Mouse (Mus musculus): ENCODE results near the gene Capn11. TPM values are rescaled to one million over a fixed set of nuclear protein-coding genes. Genes with fewer than 3 reads are reported as not detected.

Capn11 gene
- total and polyA plus RNA-seq, 3 experiments = 0.03 TPM; not detected in 2

DNA sequence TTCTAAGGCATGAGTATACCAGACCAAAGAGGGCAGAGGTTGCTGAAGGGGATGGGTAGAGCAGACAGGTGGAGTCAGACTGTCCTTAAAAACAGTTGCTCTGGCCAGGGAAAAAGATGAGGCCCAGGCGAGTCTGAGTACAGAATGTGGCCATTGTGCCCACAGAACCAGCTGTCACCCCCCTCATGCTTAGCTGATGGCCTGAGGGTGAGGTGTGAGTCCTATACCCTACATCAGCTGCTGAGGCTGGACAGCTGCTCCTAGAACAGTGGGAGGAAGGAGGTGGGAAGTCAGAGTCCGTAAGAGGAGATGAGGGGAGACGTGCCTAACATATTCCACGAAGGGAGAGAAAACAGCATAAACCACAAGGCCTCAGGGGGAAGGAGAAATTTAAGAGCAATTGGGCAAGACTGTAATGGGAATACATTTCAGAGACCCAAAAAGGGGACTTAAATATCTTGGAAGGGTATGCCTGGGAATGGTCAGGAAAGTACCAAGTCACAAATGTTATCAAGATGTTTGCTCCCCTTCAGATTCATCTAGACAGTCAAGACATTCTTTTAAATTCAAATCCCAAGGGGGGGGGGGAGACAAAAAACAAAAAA, 43.0 kb downstream of the Capn11 start:
- Histone ChIP-seq H3K27me3 (ENCODE audit: control insufficient read depth in 1 of 2, insufficient read depth in 2 of 2, low read length in 2 of 2) (no peaks in the 10 kb centered on the region), H3K27ac (ENCODE audit: control insufficient read depth, low read depth, low read length) (no peak overlapping the region), H3K4me1 (ENCODE audit: control insufficient read depth in 1 of 2, insufficient read depth in 2 of 2, low read length in 2 of 2) (peaks cover 10 to 18% of the 10 kb centered on the region in 2 experiments), H3K79me2 (ENCODE audit: control insufficient read depth, insufficient read depth, low read length, poor library complexity) (no peaks in the 10 kb centered on the region), H3K9ac (ENCODE audit: control insufficient read depth, low read depth, low read length, poor library complexity, severe bottlenecking) (no peak overlapping the region), H3K9me3 (replicated peaks; ENCODE audit: insufficient read depth, low read length) (no peaks in the 10 kb centered on the region), H3K4me3 (ENCODE audit: control insufficient read depth in 1 of 2, insufficient read depth in 1 of 2, low read depth in 2 of 2, low read length in 2 of 2) (no peak overlapping the region), H3K36me3 (ENCODE audit: control insufficient read depth in 1 of 2, insufficient read depth in 2 of 2, low read length in 2 of 2) (peaks cover 0 to 19% of the 10 kb centered on the region in 2 experiments; a peak in 2 of 4 replicates)
- TF ChIP-seq RCOR1 (IDR thresholded peaks at IDR 0.05; ENCODE audit: low read depth, low read length) (no peak), TAL1 (IDR thresholded peaks at IDR 0.05; ENCODE audit: low read length) (no peak), BHLHE40 (IDR thresholded peaks at IDR 0.05; ENCODE audit: borderline replicate concordance, low read depth, low read length) (no peak), MAX (IDR thresholded peaks at IDR 0.05; ENCODE audit: low read length) (no peak)
- DNase-seq (ENCODE audit: low read depth, low spot score) = no peak

DNA sequence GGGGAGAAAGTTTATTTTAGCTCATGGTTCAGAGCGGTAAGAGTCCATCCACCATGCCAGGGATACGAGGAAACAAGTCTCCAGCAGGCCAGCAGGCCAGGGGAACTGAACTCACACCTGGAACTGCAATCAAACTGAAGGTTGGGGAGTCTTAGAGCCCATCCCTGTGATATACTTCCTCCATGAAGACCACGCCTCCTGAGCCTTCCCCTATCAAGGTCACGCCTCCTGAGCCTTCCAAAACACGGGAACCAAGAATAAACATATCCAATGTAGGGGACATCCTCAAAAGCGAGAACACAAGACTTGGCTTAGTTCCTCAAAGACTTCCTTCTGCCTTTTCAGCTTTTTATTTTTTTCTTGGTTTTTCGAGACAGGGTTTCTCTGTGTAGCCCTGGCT, 46.2 kb downstream of the Capn11 start:
- no peaks in the 10 kb centered on the region for H3K79me2 ChIP-seq (ENCODE audit: control insufficient read depth, insufficient read depth, low read length, poor library complexity)
- H3K4me1 ChIP-seq (ENCODE audit: control insufficient read depth in 1 of 2, insufficient read depth in 2 of 2, low read length in 2 of 2) = peaks cover 12 to 21% of the 10 kb centered on the region in 2 experiments
- peak; percentile 77 for DNase-seq (ENCODE audit: low read depth, low spot score)
- H3K9ac ChIP-seq (ENCODE audit: control insufficient read depth, low read depth, low read length, poor library complexity, severe bottlenecking) = no peak overlapping the region
- no peak overlapping the region for H3K27ac ChIP-seq (ENCODE audit: control insufficient read depth, low read depth, low read length)
- no peaks in the 10 kb centered on the region for H3K9me3 ChIP-seq (replicated peaks; ENCODE audit: insufficient read depth, low read length)
- H3K4me3 ChIP-seq (ENCODE audit: control insufficient read depth in 1 of 2, insufficient read depth in 1 of 2, low read depth in 2 of 2, low read length in 2 of 2) = no peak overlapping the region
- H3K27me3 ChIP-seq (ENCODE audit: control insufficient read depth in 1 of 2, insufficient read depth in 2 of 2, low read length in 2 of 2) = no peaks in the 10 kb centered on the region
- TF ChIP-seq TCF12 (IDR thresholded peaks at IDR 0.05; ENCODE audit: low read depth, low read length) = 0 out of 2 replicates have a peak, but pooled peaks have one; percentile 4
- TF ChIP-seq SIN3A (IDR thresholded peaks at IDR 0.05; ENCODE audit: low read length) = 0 out of 2 replicates have a peak, but pooled peaks have one; percentile 16
- TF ChIP-seq ETS1 (IDR thresholded peaks at IDR 0.05; ENCODE audit: low read depth, low read length) = no peak
- peak; percentile 48; the same call in 1 of the 2 replicates for TF ChIP-seq ZNF384 (IDR thresholded peaks at IDR 0.05; ENCODE audit: low read depth, low read length)
- no peak for TF ChIP-seq ELF1 (IDR thresholded peaks at IDR 0.05; ENCODE audit: low read depth, low read length)
- TF ChIP-seq HCFC1 (IDR thresholded peaks at IDR 0.05; ENCODE audit: low read depth, low read length) = 0 out of 2 replicates have a peak, but pooled peaks have one; percentile 18
- peaks cover 0 to 22% of the 10 kb centered on the region in 2 experiments; a peak in 2 of 4 replicates for H3K36me3 ChIP-seq (ENCODE audit: control insufficient read depth in 1 of 2, insufficient read depth in 2 of 2, low read length in 2 of 2)

DNA sequence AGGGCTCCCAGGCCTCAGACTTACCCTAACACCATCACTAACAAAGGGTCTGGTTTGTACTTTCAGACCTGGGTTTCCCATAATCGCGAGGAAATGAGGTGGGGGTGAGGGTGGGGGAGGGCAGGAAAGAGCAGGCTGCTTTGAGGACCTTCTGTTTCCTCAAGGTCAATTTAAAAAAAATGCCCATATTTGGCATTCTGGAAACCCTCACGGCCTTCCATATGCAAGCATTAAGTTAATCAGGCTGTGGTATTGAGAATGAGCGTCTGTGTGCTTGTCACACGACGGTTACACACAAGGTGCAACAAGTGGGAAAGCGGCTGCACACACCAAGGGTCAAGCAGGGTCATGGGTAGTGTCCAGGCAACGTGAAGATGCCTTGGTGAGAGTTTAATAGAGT, 47.1 kb downstream of the Capn11 start:
- no peak overlapping the region for H3K9ac ChIP-seq (ENCODE audit: control insufficient read depth, low read depth, low read length, poor library complexity, severe bottlenecking)
- no peaks in the 10 kb centered on the region for H3K27me3 ChIP-seq (ENCODE audit: control insufficient read depth in 1 of 2, insufficient read depth in 2 of 2, low read length in 2 of 2)
- no peak for TF ChIP-seq POLR2AphosphoS5 (IDR thresholded peaks at IDR 0.05; ENCODE audit: borderline replicate concordance, low read depth, low read length)
- TF ChIP-seq ETS1 (IDR thresholded peaks at IDR 0.05; ENCODE audit: low read depth, low read length) = no peak
- no peak for TF ChIP-seq RAD21 (IDR thresholded peaks at IDR 0.05; ENCODE audit: low read depth, low read length)
- TF ChIP-seq SMC3 (IDR thresholded peaks at IDR 0.05; ENCODE audit: low read depth, low read length) = no peak
- no peak for TF ChIP-seq CHD1 (IDR thresholded peaks at IDR 0.05; ENCODE audit: low read depth, low read length)
- TF ChIP-seq UBTF (IDR thresholded peaks at IDR 0.05; ENCODE audit: borderline replicate concordance, insufficient read depth, low read depth, low read length) = no peak
- no peak for TF ChIP-seq BHLHE40 (IDR thresholded peaks at IDR 0.05; ENCODE audit: borderline replicate concordance, low read depth, low read length)
- TF ChIP-seq USF2 (IDR thresholded peaks at IDR 0.05; ENCODE audit: borderline replicate concordance in 1 of 2, insufficient read depth in 1 of 2, low read depth in 1 of 2, low read length in 2 of 2) = no peak
- no peak for TF ChIP-seq ELF1 (IDR thresholded peaks at IDR 0.05; ENCODE audit: low read depth, low read length)
- no peak for TF ChIP-seq ZMIZ1 (IDR thresholded peaks at IDR 0.05; ENCODE audit: low read depth, low read length)
- TF ChIP-seq HCFC1 (IDR thresholded peaks at IDR 0.05; ENCODE audit: low read depth, low read length) = no peak
- no peak for TF ChIP-seq ZNF384 (IDR thresholded peaks at IDR 0.05; ENCODE audit: low read depth, low read length)
- DNase-seq (ENCODE audit: low read depth, low spot score) = no peak
- peaks cover 12 to 21% of the 10 kb centered on the region in 2 experiments for H3K4me1 ChIP-seq (ENCODE audit: control insufficient read depth in 1 of 2, insufficient read depth in 2 of 2, low read length in 2 of 2)
- peaks cover 0 to 22% of the 10 kb centered on the region in 2 experiments; a peak in 2 of 4 replicates for H3K36me3 ChIP-seq (ENCODE audit: control insufficient read depth in 1 of 2, insufficient read depth in 2 of 2, low read length in 2 of 2)
- no peak overlapping the region for H3K27ac ChIP-seq (ENCODE audit: control insufficient read depth, low read depth, low read length)
- no peaks in the 10 kb centered on the region for H3K79me2 ChIP-seq (ENCODE audit: control insufficient read depth, insufficient read depth, low read length, poor library complexity)
- H3K4me3 ChIP-seq (ENCODE audit: control insufficient read depth in 1 of 2, insufficient read depth in 1 of 2, low read depth in 2 of 2, low read length in 2 of 2) = no peak overlapping the region
- no peaks in the 10 kb centered on the region for H3K9me3 ChIP-seq (replicated peaks; ENCODE audit: insufficient read depth, low read length)
